Mouse (Mus musculus): ENCODE measurements at regions not wholly inside any gene's neighbourhood (a gene's known extent, or its start where the extent isn't known, plus 50 kb on each side); places are given as distances from the start of the nearest gene placed in this dataset.

GRCm38 (mm10) chr6:143328202-143328601 lies 161.2 kb downstream of the Etnk1 start:
- Histone ChIP-seq H3K79me3 (ENCODE audit: low read depth) (no peaks in the 10 kb centered on the region), H3K36me3 (ENCODE audit: control insufficient read depth, insufficient read depth) (no peaks in the 10 kb centered on the region), H3K4me3 (ENCODE audit: insufficient read depth, poor library complexity, severe bottlenecking) (no peak overlapping the region), H3K79me2 (ENCODE audit: control insufficient read depth, insufficient read depth) (no peaks in the 10 kb centered on the region), H3ac (ENCODE audit: control insufficient read depth, insufficient read length, low read depth) (no peak overlapping the region), H3K27me3 (ENCODE audit: control insufficient read depth, insufficient read depth, insufficient read length) (no peaks in the 10 kb centered on the region)
- TF ChIP-seq MYOD1 (IDR thresholded peaks at IDR 0.05; ENCODE audit: control insufficient read depth, insufficient read length, low read depth) (no peak), USF1 (IDR thresholded peaks at IDR 0.05; ENCODE audit: low read depth) (no peak), MAX (IDR thresholded peaks at IDR 0.05) (no peak), CEBPB (IDR thresholded peaks at IDR 0.05; ENCODE audit: low read depth) (no peak), MYOG (IDR thresholded peaks at IDR 0.05; ENCODE audit: control insufficient read depth, extremely low read depth, insufficient read length) (no peak), FOSL1 (IDR thresholded peaks at IDR 0.05; ENCODE audit: insufficient read depth, low read length, poor library complexity, severe bottlenecking) (no peak)

DNA sequence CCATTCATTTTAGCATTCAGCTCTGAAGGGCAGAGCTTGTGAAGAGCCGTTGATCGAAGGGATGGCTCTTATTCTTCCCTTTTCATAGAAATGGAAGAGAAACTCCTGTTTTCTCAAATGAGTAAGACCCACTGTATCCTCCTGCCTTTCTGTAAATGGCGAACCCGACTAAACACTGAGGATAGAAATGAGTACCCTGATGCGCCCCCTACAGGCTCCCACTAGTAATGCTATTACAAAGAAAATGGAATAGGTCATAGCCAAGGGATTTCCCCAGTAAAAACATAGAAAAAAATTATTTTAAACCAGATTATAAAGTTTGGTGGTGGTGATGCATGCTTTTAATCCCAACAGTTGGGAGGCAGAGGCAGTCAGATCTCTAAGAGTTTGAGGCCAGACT lies 162.1 kb downstream of the Etnk1 start:
- H3K79me2 ChIP-seq (ENCODE audit: control insufficient read depth, insufficient read depth) = no peaks in the 10 kb centered on the region
- no peaks in the 10 kb centered on the region for H3K27me3 ChIP-seq (ENCODE audit: control insufficient read depth, insufficient read depth, insufficient read length)
- no peaks in the 10 kb centered on the region for H3K36me3 ChIP-seq (ENCODE audit: control insufficient read depth, insufficient read depth)
- TF ChIP-seq MYOG (IDR thresholded peaks at IDR 0.05; ENCODE audit: control insufficient read depth, extremely low read depth, insufficient read length) (no peak), FOSL1 (IDR thresholded peaks at IDR 0.05; ENCODE audit: insufficient read depth, low read length, poor library complexity, severe bottlenecking) (no peak), CTCF (IDR thresholded peaks at IDR 0.05; ENCODE audit: control insufficient read depth, insufficient read depth, insufficient read length) (no peak), MYOD1 (IDR thresholded peaks at IDR 0.05; ENCODE audit: control insufficient read depth, insufficient read length, low read depth) (no peak), USF1 (IDR thresholded peaks at IDR 0.05; ENCODE audit: low read depth) (no peak), CEBPB (IDR thresholded peaks at IDR 0.05; ENCODE audit: low read depth) (no peak), MAX (IDR thresholded peaks at IDR 0.05) (no peak)
- no peak overlapping the region for H3ac ChIP-seq (ENCODE audit: control insufficient read depth, insufficient read length, low read depth)
- no peak overlapping the region for H3K4me3 ChIP-seq (ENCODE audit: insufficient read depth, poor library complexity, severe bottlenecking)
- no peaks in the 10 kb centered on the region for H3K79me3 ChIP-seq (ENCODE audit: low read depth)

GRCm38 (mm10) chr6:143333493-143333892 lies 166.5 kb downstream of the Etnk1 start:
- Histone ChIP-seq H3K79me2 (ENCODE audit: control insufficient read depth, insufficient read depth) (no peaks in the 10 kb centered on the region), H3K27me3 (ENCODE audit: control insufficient read depth, insufficient read depth, insufficient read length) (no peaks in the 10 kb centered on the region), H3K4me3 (ENCODE audit: insufficient read depth, poor library complexity, severe bottlenecking) (no peak overlapping the region), H3K36me3 (ENCODE audit: control insufficient read depth, insufficient read depth) (no peaks in the 10 kb centered on the region), H3ac (ENCODE audit: control insufficient read depth, insufficient read length, low read depth) (no peak overlapping the region), H3K79me3 (ENCODE audit: low read depth) (no peaks in the 10 kb centered on the region)
- TF ChIP-seq MYOD1 (IDR thresholded peaks at IDR 0.05; ENCODE audit: control insufficient read depth, insufficient read length, low read depth) (peak; percentile 88), MAX (IDR thresholded peaks at IDR 0.05) (peak; percentile 23), MYOG (IDR thresholded peaks at IDR 0.05; ENCODE audit: control insufficient read depth, extremely low read depth, insufficient read length) (no peak)

DNA sequence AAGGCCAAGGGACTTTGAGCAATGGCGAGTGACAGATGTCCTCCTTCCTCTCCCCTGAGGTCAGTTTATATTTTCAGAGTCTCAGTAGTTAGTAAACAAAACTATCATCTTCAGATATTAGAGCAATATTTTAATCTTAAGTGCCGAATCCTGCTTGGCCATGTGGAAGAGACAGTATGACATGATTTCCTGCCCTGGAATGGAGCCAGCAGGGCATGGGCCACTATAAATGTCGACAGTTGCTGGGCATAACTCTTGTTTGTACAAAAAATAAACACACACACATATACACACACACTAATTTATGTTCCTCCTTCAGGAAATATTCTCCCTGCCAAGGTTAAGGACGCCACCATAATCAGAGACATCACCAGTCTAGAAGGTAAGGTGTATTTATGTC lies 169.6 kb downstream of the Etnk1 start:
- H3K79me3 ChIP-seq (ENCODE audit: low read depth) = no peaks in the 10 kb centered on the region

DNA sequence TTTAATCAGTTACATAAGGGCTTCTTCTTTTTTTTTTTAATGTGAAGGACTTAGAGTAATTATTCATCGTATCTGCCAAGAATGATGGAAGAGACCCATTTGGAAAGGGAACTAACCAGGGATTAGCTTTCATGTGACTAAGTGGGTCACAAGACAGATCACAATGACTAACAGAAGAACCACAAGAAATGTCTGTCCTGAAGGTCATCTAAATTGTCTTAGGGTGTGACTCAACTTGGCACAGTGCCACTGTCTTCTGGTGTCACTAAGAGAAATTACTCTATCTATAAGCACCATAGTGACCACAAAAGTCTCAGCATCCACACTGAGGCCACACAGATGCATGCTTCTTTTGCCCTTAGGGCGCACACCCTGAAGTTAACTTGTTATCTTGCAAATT lies 182.0 kb downstream of the Etnk1 start:
- Histone ChIP-seq H3K4me3 (ENCODE audit: insufficient read depth, poor library complexity, severe bottlenecking) (no peak overlapping the region), H3K27me3 (ENCODE audit: control insufficient read depth, insufficient read depth, insufficient read length) (no peaks in the 10 kb centered on the region), H3K36me3 (ENCODE audit: control insufficient read depth, insufficient read depth) (no peaks in the 10 kb centered on the region), H3ac (ENCODE audit: control insufficient read depth, insufficient read length, low read depth) (no peak overlapping the region), H3K79me3 (ENCODE audit: low read depth) (no peaks in the 10 kb centered on the region), H3K79me2 (ENCODE audit: control insufficient read depth, insufficient read depth) (no peaks in the 10 kb centered on the region)
- TF ChIP-seq FOSL1 (IDR thresholded peaks at IDR 0.05; ENCODE audit: insufficient read depth, low read length, poor library complexity, severe bottlenecking) = peak; percentile 62
- TF ChIP-seq MYOD1 (IDR thresholded peaks at IDR 0.05; ENCODE audit: control insufficient read depth, insufficient read length, low read depth) = peak; percentile 43
- no peak for TF ChIP-seq CEBPB (IDR thresholded peaks at IDR 0.05; ENCODE audit: low read depth)
- TF ChIP-seq MAX (IDR thresholded peaks at IDR 0.05) = no peak
- TF ChIP-seq USF1 (IDR thresholded peaks at IDR 0.05; ENCODE audit: low read depth) = peak; percentile 67
- no peak for TF ChIP-seq MYOG (IDR thresholded peaks at IDR 0.05; ENCODE audit: control insufficient read depth, extremely low read depth, insufficient read length)

More for the DNA sequence above, 169.6 kb downstream of the Etnk1 start:
- TF ChIP-seq FOSL1 (IDR thresholded peaks at IDR 0.05; ENCODE audit: insufficient read depth, low read length, poor library complexity, severe bottlenecking) (no peak), CTCF (IDR thresholded peaks at IDR 0.05; ENCODE audit: control insufficient read depth, insufficient read depth, insufficient read length) (no peak), USF1 (IDR thresholded peaks at IDR 0.05; ENCODE audit: low read depth) (no peak), MYOD1 (IDR thresholded peaks at IDR 0.05; ENCODE audit: control insufficient read depth, insufficient read length, low read depth) (no peak), MAX (IDR thresholded peaks at IDR 0.05) (no peak), CEBPB (IDR thresholded peaks at IDR 0.05; ENCODE audit: low read depth) (no peak), MYOG (IDR thresholded peaks at IDR 0.05; ENCODE audit: control insufficient read depth, extremely low read depth, insufficient read length) (no peak)
- Histone ChIP-seq H3K27me3 (ENCODE audit: control insufficient read depth, insufficient read depth, insufficient read length) (no peaks in the 10 kb centered on the region), H3ac (ENCODE audit: control insufficient read depth, insufficient read length, low read depth) (no peak overlapping the region), H3K79me2 (ENCODE audit: control insufficient read depth, insufficient read depth) (no peaks in the 10 kb centered on the region), H3K36me3 (ENCODE audit: control insufficient read depth, insufficient read depth) (no peaks in the 10 kb centered on the region), H3K4me3 (ENCODE audit: insufficient read depth, poor library complexity, severe bottlenecking) (no peak overlapping the region)

- no peaks in the 10 kb centered on the region for H3K27me3 ChIP-seq (ENCODE audit: control insufficient read depth, insufficient read depth, insufficient read length)
- no peak for TF ChIP-seq MYOG (IDR thresholded peaks at IDR 0.05; ENCODE audit: control insufficient read depth, extremely low read depth, insufficient read length)
- no peak overlapping the region for H3ac ChIP-seq (ENCODE audit: control insufficient read depth, insufficient read length, low read depth)
- H3K4me3 ChIP-seq (ENCODE audit: insufficient read depth, poor library complexity, severe bottlenecking) = no peak overlapping the region
- no peaks in the 10 kb centered on the region for H3K36me3 ChIP-seq (ENCODE audit: control insufficient read depth, insufficient read depth)
- H3K79me3 ChIP-seq (ENCODE audit: low read depth) = no peaks in the 10 kb centered on the region
- no peaks in the 10 kb centered on the region for H3K79me2 ChIP-seq (ENCODE audit: control insufficient read depth, insufficient read depth)
These were observed 192.5 kb downstream of the Etnk1 start for GRCm38 (mm10) chr6:143359320-143360032.
